Mouse (Mus musculus) ES-E14 (cell line): Measurements from ENCODE around the gene Ago1. TPM values are rescaled to one million over a fixed set of nuclear protein-coding genes. Genes with fewer than 3 reads are reported as not detected.

Experiments
- DNase-seq: peaks from one replicate; pipeline ENCODE4 v3.0.0-alpha.2; 2013; ENCODE audit warnings: low read depth, low spot score
- H3K27ac ChIP-seq: 2 replicates; pipeline ENCODE4 v1.5.1; 2012; ENCODE audit warnings: low read depth, mild to moderate bottlenecking, low read length, moderate library complexity, mixed read lengths; ENCODE audit not compliant: poor library complexity, insufficient read depth, severe bottlenecking
- H3K36me3 ChIP-seq: 2 replicates; pipeline ENCODE4 v1.6.1; 2012; ENCODE audit warnings: mild to moderate bottlenecking, low read length, moderate library complexity, mixed read lengths; ENCODE audit not compliant: control insufficient read depth, poor library complexity, insufficient read depth, severe bottlenecking
- H3K4me1 ChIP-seq, 2 experiments: fragments of 150-350 bp in 1 of 2; sonication (generic) in 1 of 2; 2 replicates each; pipeline ENCODE4 v1.6.1; 2012; ENCODE audit warnings: low read length in 2 of 2, mild to moderate bottlenecking in 1 of 2, mixed read lengths in 1 of 2; ENCODE audit not compliant: control insufficient read depth in 2 of 2, insufficient read depth in 2 of 2, poor library complexity in 1 of 2
- H3K4me3 ChIP-seq, 2 experiments: fragments of 150-350 bp in 1 of 2; sonication (generic) in 1 of 2; 2 replicates each; pipeline ENCODE4 v1.5.1; 2012; ENCODE audit warnings: low read length in 2 of 2, low read depth in 1 of 2, mild to moderate bottlenecking in 1 of 2, mixed read lengths in 1 of 2; ENCODE audit not compliant: insufficient read depth in 1 of 2, poor library complexity in 1 of 2, severe bottlenecking in 1 of 2
- H3K9ac ChIP-seq: 2 replicates; pipeline ENCODE4 v1.6.1; 2012; ENCODE audit warnings: low read depth, mild to moderate bottlenecking, low read length, mixed read lengths; ENCODE audit not compliant: poor library complexity, insufficient read depth, severe bottlenecking
- H3K9me3 ChIP-seq: fragments of 150-350 bp; sonication (generic); 2 replicates; pipeline ENCODE4 v1.6.1; 2012; ENCODE audit warnings: low read depth, mild to moderate bottlenecking, low read length; ENCODE audit not compliant: control insufficient read depth, insufficient read depth
- CHD2 ChIP-seq: IDR thresholded peaks from 2 replicates; pipeline ENCODE4 v1.6.1; 2014; ENCODE audit warnings: mild to moderate bottlenecking, low read depth, low read length, inconsistent platforms
- HCFC1 ChIP-seq: IDR thresholded peaks from 2 replicates; pipeline ENCODE4 v1.6.1; 2012; ENCODE audit warnings: low read length, inconsistent platforms, borderline replicate concordance; ENCODE audit not compliant: insufficient read depth
- MAFK ChIP-seq: IDR thresholded peaks from 2 replicates; pipeline ENCODE4 v1.6.1; 2014; ENCODE audit warnings: mild to moderate bottlenecking, low read depth, low read length, inconsistent platforms; ENCODE audit not compliant: insufficient read depth
- ZC3H11A ChIP-seq: IDR thresholded peaks from 2 replicates; pipeline ENCODE4 v1.6.1; 2012; ENCODE audit warnings: low read depth, mild to moderate bottlenecking, inconsistent platforms, low read length, borderline replicate concordance
- ZNF384 ChIP-seq: IDR thresholded peaks from 2 replicates; pipeline ENCODE4 v1.6.1; 2012; ENCODE audit warnings: low read depth, low read length, inconsistent platforms
- in situ Hi-C, 2 experiments: fragments of 600-800 bp; cut with MboI; formaldehyde crosslinking; loops; one replicate each; pipeline ENCODE4 v1.15.1; 2025; ENCODE audit warnings: low sequenced_read_pairs in 2 of 2, inconsistent platforms in 1 of 2; ENCODE audit not compliant: unreplicated experiment in 2 of 2
- total RNA-seq: library from RNA; depleted of rRNA; stranded (reverse); fragments of 300-350 nt; gene quantifications from 2 replicates; pipeline ENCODE4 v1.2.3, GENCODE M21; 2012

Gene Ago1
- total RNA-seq, 1 experiment: 15.8 TPM

DNA sequence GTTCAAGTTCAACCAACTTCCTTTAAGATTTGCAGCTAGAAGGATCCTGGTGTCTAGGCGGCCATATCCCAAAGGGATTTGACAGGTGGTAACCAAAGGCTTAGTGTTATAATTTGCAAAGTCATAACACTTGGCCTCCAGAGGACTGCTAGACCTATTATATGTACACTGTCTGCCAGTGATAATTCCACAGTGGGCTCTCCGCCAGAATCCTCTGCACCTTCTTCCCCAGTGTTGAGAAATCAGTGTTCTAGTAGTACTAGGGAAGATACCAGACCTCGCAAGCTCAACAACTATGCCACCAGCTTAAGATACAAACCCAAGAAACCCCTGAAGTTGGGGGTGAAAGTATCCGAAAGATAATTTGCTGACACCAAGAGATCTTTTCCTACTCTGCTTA, 35.2 kb downstream of the Ago1 start:
- in situ Hi-C loops: no loop called here
- Histone ChIP-seq H3K9ac (no peak overlapping the region), H3K4me1 (peaks cover 4% of the 10 kb centered on the region in 2 experiments; a peak in 2 of 4 replicates), H3K4me3 (no peak overlapping the region), H3K36me3 (peaks cover 13% of the 10 kb centered on the region), H3K9me3 (no peaks in the 10 kb centered on the region), H3K27ac (no peak overlapping the region)
- DNase-seq: no peak
- TF ChIP-seq MAFK (no peak), CHD2 (no peak), HCFC1 (no peak), ZC3H11A (no peak), ZNF384 (no peak)

DNA sequence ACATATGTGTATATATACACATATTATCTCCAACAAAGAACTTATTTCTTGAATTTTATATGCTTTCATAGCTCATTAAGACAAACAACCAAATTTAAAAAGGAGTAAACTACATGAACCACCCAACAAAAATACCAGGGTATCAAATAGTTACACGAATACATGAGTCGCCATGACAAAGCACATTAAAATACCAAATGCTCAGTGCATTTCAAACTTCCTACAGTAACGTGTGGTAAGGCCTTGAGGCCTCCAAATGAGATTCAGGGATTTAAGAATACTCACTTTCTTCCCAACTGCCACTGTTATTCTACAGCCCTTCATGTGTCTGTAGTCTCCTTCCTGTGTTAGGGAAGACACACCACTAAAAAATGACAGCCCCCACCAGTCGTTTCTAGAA, 36.6 kb downstream of the Ago1 start:
- in situ Hi-C loops: no loop called here
- H3K4me3 ChIP-seq: no peak overlapping the region
- peaks cover 2 to 4% of the 10 kb centered on the region in 2 experiments; a peak in 2 of 4 replicates for H3K4me1 ChIP-seq
- TF ChIP-seq MAFK (no peak), ZNF384 (no peak), CHD2 (no peak), ZC3H11A (no peak), HCFC1 (no peak)
- H3K9me3 ChIP-seq: no peaks in the 10 kb centered on the region
- no peak overlapping the region for H3K27ac ChIP-seq
- H3K9ac ChIP-seq: no peak overlapping the region
- no peak for DNase-seq
- H3K36me3 ChIP-seq: peaks cover 5% of the 10 kb centered on the region; the same call in 1 of the 2 replicates

DNA sequence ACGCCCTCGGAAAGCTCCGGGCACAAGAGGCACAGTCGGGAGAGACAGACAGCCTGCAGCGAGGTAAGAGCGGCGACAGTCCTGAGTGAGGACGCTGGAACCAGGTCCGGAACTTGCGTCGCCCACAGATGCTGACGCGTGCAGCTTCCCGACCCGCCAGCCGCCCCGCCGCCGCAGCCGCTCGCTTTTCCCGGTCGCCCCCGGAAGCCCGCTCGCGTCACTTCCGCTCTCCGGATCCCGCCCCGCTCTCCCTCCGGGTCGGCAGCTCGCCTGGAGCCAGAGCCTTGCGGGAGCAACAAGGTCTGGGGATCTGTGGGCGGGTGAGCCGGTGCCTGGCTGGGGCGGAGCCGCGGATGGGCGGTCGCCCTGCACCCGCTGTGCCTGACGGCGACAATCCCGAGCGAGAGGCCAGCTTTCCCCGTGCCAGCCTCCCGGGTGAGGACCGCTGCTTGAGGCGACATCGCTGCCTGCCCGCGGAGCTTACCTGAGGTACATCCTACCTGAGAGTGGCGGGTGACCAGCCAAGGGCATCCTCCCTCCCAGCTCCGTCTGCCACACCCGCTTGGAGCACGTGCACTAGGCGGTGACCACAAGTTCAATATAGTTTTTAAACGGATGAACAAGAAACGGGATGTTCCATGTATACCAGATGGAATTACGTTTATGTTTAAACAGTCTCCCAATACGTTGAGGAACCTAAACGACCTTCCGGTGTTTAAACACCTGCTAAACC, 38.9 kb downstream of the Ago1 start, which contains the start of gene Ago3:
Gene Ago3 (minus strand): TSS at position 210 of the 733 bp plus-strand sequence.
- DNase-seq: peak; percentile 80
- Histone ChIP-seq H3K9ac (peak within 1 kb of the TSS; percentile 89), H3K27ac (peak within 1 kb of the TSS; percentile 73), H3K4me1 (peaks cover 0 to 2% of the 10 kb centered on the region in 2 experiments; a peak in 1 of 4 replicates), H3K36me3 (no peaks in the 10 kb centered on the region), H3K4me3 (peak within 1 kb of the TSS; percentile 84 to 93), H3K9me3 (no peaks in the 10 kb centered on the region)
- TF ChIP-seq ZC3H11A: no peak
- TF ChIP-seq MAFK: peak; percentile 54
- in situ Hi-C loops: no loop called here

DNA sequence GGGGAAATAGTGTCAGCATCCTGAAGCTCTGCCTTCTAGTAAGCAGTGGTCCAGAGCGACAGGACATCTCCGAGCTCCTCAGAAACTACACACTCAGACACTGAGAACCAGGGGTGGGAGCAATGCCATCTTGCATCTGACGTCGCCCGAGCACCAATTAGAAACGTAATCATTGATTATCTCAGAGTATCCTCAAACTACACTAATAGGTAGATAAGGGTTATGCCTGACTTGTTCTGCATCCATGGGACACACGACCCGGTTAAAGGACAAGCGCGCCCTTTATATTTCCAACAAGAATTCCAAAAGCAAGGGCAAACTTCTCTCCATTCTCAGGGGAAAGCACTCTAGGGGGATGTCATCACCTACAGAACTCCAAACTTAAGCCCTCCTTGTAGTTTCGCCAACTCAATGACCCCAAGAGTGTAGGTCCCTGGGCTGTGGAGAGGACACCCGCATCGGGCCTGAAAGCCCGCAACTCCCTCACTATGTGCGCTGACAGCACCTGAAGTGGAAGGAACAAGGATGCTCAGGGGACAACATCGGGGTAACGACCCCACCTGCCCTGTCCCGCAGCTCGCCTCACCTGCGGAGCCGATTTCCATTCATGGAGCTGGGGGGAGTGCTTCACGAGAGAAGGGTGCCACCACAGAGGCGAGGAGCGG, 39.6 kb downstream of the Ago1 start:
- TF ChIP-seq ZNF384: no peak
- no peak for TF ChIP-seq ZC3H11A
- no peak for TF ChIP-seq CHD2
- no peak for TF ChIP-seq HCFC1
- no peak for TF ChIP-seq MAFK
- H3K36me3 ChIP-seq: no peaks in the 10 kb centered on the region
- no peak overlapping the region for H3K27ac ChIP-seq
- no peaks in the 10 kb centered on the region for H3K9me3 ChIP-seq
- peaks cover 0 to 2% of the 10 kb centered on the region in 2 experiments; a peak in 1 of 4 replicates for H3K4me1 ChIP-seq
- peak; percentile 12 for DNase-seq
- H3K4me3 ChIP-seq: peak overlapping the region; percentile 84 to 93
- peak overlapping the region; percentile 88 for H3K9ac ChIP-seq
- in situ Hi-C loops: no loop called here
